Mouse (Mus musculus) limb, embryonic 14.5 days (tissue): ENCODE data around the gene Ppp1cb. TPM values are rescaled to one million over a fixed set of nuclear protein-coding genes. Genes with fewer than 3 reads are reported as not detected.
A peak's percentile ranks its signal among the peaks of the same experiment; 100 is the strongest.

Experiments used
- ATAC-seq: fragments of 200-750 bp; cut with Nextera tagmentation; 2 replicates; pipeline ENCODE4 v1.8.0; 2017; ENCODE audit warnings: low read depth, moderate number of reproducible peaks, moderate TSS enrichment; ENCODE audit not compliant: low FRiP score
- DNase-seq: peaks from one replicate; pipeline ENCODE4 v3.0.0-alpha.2; 2015; ENCODE audit warnings: low spot score
- H3K27ac ChIP-seq: fragments of 300-500 bp; sonication (generic); replicated peaks from 2 replicates; pipeline ENCODE4 v1.5.1; 2014; ENCODE audit warnings: low read depth, mild to moderate bottlenecking, low read length, moderate library complexity, mixed read lengths
- H3K27me3 ChIP-seq: fragments of 300-500 bp; sonication (generic); 2 replicates; pipeline ENCODE4 v1.6.1; 2014; ENCODE audit warnings: low read length, mixed read lengths; ENCODE audit not compliant: control insufficient read depth, insufficient read depth
- H3K36me3 ChIP-seq: fragments of 300-500 bp; sonication (generic); 2 replicates; pipeline ENCODE4 v1.6.1; 2014; ENCODE audit warnings: mild to moderate bottlenecking, low read length, moderate library complexity, mixed read lengths; ENCODE audit not compliant: control insufficient read depth, insufficient read depth
- H3K4me1 ChIP-seq: fragments of 300-500 bp; sonication (generic); 2 replicates; pipeline ENCODE4 v1.6.1; 2014; ENCODE audit warnings: antibody characterized with exemption, low read length, mixed read lengths; ENCODE audit not compliant: control insufficient read depth, insufficient read depth
- H3K4me2 ChIP-seq: fragments of 300-500 bp; sonication (generic); replicated peaks from 2 replicates; pipeline ENCODE4 v1.6.1; 2014; ENCODE audit warnings: low read depth, mild to moderate bottlenecking, low read length, moderate library complexity; ENCODE audit not compliant: severe bottlenecking
- H3K4me3 ChIP-seq: fragments of 300-500 bp; sonication (generic); replicated peaks from 2 replicates; pipeline ENCODE4 v1.5.1; 2014; ENCODE audit warnings: low read length
- H3K9ac ChIP-seq: fragments of 300-500 bp; sonication (generic); 2 replicates; pipeline ENCODE4 v1.6.1; 2014; ENCODE audit warnings: mild to moderate bottlenecking, low read depth, low read length, moderate library complexity; ENCODE audit not compliant: severe bottlenecking
- H3K9me3 ChIP-seq: fragments of 300-500 bp; sonication (generic); 2 replicates; pipeline ENCODE4 v1.6.1; 2016; ENCODE audit warnings: low read length; ENCODE audit not compliant: control insufficient read depth
- POLR2A ChIP-seq: fragments of 200-500 bp; IDR thresholded peaks from 2 replicates; pipeline ENCODE4 v1.8.0; 2012; ENCODE audit warnings: inconsistent platforms, mild to moderate bottlenecking, moderate library complexity, borderline replicate concordance; ENCODE audit not compliant: insufficient read depth, insufficient read length; ENCODE audit errors: extremely low read depth
- WGBS: fragments of 180-500 bp; shearing (Covaris S2); extraction: QIAGEN DNeasy Blood & Tissue Kit; methylation state at CpG from one replicate; pipeline ENCODE4 v1.1.7; 2014; 5-methylcytosine and 5-hydroxymethylcytosine counted together
- polyA plus RNA-seq, 2 experiments: library from polyadenylated mRNA; depleted of rRNA in 1 of 2; stranded (reverse) in 1 of 2; unstranded in 1 of 2; fragments of >200 nt; fragmentation: Nextera tagmentation in 1 of 2; extraction: Ambion mirVana in 1 of 2; gene quantifications; 2 replicates each; pipeline versions ENCODE4 v1.2.1 to v1.2.3; 2012 to 2014

Ppp1cb gene
- polyA plus RNA-seq, 2 experiments = 156 to 208 TPM

GRCm38 (mm10) chr5:32485430-32485829 is 26.8 kb downstream of the Ppp1cb start:
- DNase-seq (no peak), ATAC-seq (no peak)
- Histone ChIP-seq H3K9me3 (no peaks in the 10 kb centered on the region), H3K4me1 (no peaks in the 10 kb centered on the region), H3K27me3 (no peaks in the 10 kb centered on the region), H3K27ac (no peak overlapping the region), H3K36me3 (peaks cover 82% of the 10 kb centered on the region), H3K4me3 (no peak overlapping the region), H3K9ac (no peak overlapping the region), H3K4me2 (no peak overlapping the region)
- WGBS = 95% methylated on average over 3 of the region's 3 CpGs
- TF ChIP-seq POLR2A = no peak

GRCm38 (mm10) chr5:32488044-32488443 is 29.4 kb downstream of the Ppp1cb start:
- 92% methylated on average over 2 of the region's 2 CpGs for WGBS
- no peaks in the 10 kb centered on the region for H3K9me3 ChIP-seq
- DNase-seq (no peak), ATAC-seq (no peak)
- H3K27me3 ChIP-seq = no peaks in the 10 kb centered on the region
- no peak overlapping the region for H3K4me3 ChIP-seq
- no peak overlapping the region for H3K4me2 ChIP-seq
- no peak for TF ChIP-seq POLR2A
- H3K27ac ChIP-seq = no peak overlapping the region
- peaks cover 82% of the 10 kb centered on the region for H3K36me3 ChIP-seq
- no peak overlapping the region for H3K9ac ChIP-seq
- no peaks in the 10 kb centered on the region for H3K4me1 ChIP-seq

- Histone ChIP-seq H3K27me3 (no peaks in the 10 kb centered on the region), H3K4me1 (no peaks in the 10 kb centered on the region), H3K4me3 (no peak overlapping the region), H3K9me3 (no peaks in the 10 kb centered on the region), H3K27ac (no peak overlapping the region), H3K4me2 (no peak overlapping the region), H3K36me3 (peaks cover 52% of the 10 kb centered on the region), H3K9ac (no peak overlapping the region)
- DNase-seq = no peak
- no peak for ATAC-seq
- TF ChIP-seq POLR2A = no peak
- WGBS = 57% methylated on average over 3 of the region's 3 CpGs
Measured at GRCm38 (mm10) chr5:32494084-32494700, 35.5 kb downstream of the Ppp1cb start.

- no peaks in the 10 kb centered on the region for H3K9me3 ChIP-seq
- TF ChIP-seq POLR2A = no peak
- no peak for DNase-seq
- H3K4me2 ChIP-seq = no peak overlapping the region
- WGBS = 60% methylated on average over 3 of the region's 3 CpGs
- no peak overlapping the region for H3K27ac ChIP-seq
- H3K27me3 ChIP-seq = no peaks in the 10 kb centered on the region
- peaks cover 9% of the 10 kb centered on the region for H3K36me3 ChIP-seq
- no peak overlapping the region for H3K9ac ChIP-seq
- ATAC-seq = no peak
- no peak overlapping the region for H3K4me3 ChIP-seq
- no peaks in the 10 kb centered on the region for H3K4me1 ChIP-seq
Measured at GRCm38 (mm10) chr5:32508766-32509165, 50.1 kb downstream of the Ppp1cb start.

GRCm38 (mm10) chr5:32520381-32520780 is 61.7 kb downstream of the Ppp1cb start:
- Histone ChIP-seq H3K36me3 (no peaks in the 10 kb centered on the region; the same call in 1 of the 2 replicates), H3K4me2 (no peak overlapping the region), H3K27ac (no peak overlapping the region), H3K9ac (no peak overlapping the region), H3K9me3 (no peaks in the 10 kb centered on the region), H3K4me3 (no peak overlapping the region), H3K4me1 (no peaks in the 10 kb centered on the region), H3K27me3 (no peaks in the 10 kb centered on the region)
- ATAC-seq = no peak
- TF ChIP-seq POLR2A = no peak
- DNase-seq = no peak
- WGBS = 38% methylated on average over 1 of the region's 1 CpGs

- Histone ChIP-seq H3K27me3 (no peaks in the 10 kb centered on the region), H3K9ac (no peak overlapping the region), H3K36me3 (no peaks in the 10 kb centered on the region), H3K4me3 (no peak overlapping the region), H3K9me3 (no peaks in the 10 kb centered on the region), H3K4me1 (no peaks in the 10 kb centered on the region), H3K4me2 (no peak overlapping the region), H3K27ac (0 out of 2 replicates have a peak overlapping the region, but pooled peaks have one; percentile 8)
- no peak for TF ChIP-seq POLR2A
- WGBS = 54% methylated on average over 2 of the region's 2 CpGs
- DNase-seq (no peak), ATAC-seq (no peak)
Measured at GRCm38 (mm10) chr5:32549449-32549848, 90.8 kb downstream of the Ppp1cb start.
